Mouse (Mus musculus) layer of hippocampus, adult 8-10 months (tissue): ENCODE results near the gene Ctns. TPM values are rescaled to one million over a fixed set of nuclear protein-coding genes. Genes with fewer than 3 reads are reported as not detected.

Experiments
- DNase-seq, 2 experiments: peaks; one replicate each; pipeline ENCODE4 v3.0.0; 2022; ENCODE audit warnings: low spot score in 2 of 2
- total RNA-seq, 4 experiments: library from RNA; stranded (reverse); gene quantifications; 2 replicates each; pipeline ENCODE4 v1.2.4; 2022

The Ctns gene
- total RNA-seq, 4 experiments from 2014 or later, result 19.0 to 30.4 (median 24.5) TPM

GRCm38 (mm10) chr11:73194444-73194843 lies 4.4 kb downstream of the Ctns start:
- no peak for DNase-seq

- DNase-seq, result no peak
Measured at GRCm38 (mm10) chr11:73193047-73193446, 5.8 kb downstream of the Ctns start.

GRCm38 (mm10) chr11:73187231-73187630 lies 11.6 kb downstream of the Ctns start:
- no peak for DNase-seq

GRCm38 (mm10) chr11:73185872-73186615 lies 12.8 kb downstream of the Ctns start:
- no peak for DNase-seq

GRCm38 (mm10) chr11:73177895-73178294 lies 20.9 kb downstream of the Ctns start:
- DNase-seq, result no peak

GRCm38 (mm10) chr11:73177509-73177875 lies 21.4 kb downstream of the Ctns start:
- DNase-seq, result no peak

GRCm38 (mm10) chr11:73176608-73177508 lies 22.0 kb downstream of the Ctns start, which contains the start of the genes Emc6 and Tax1bp3:
Emc6 (minus strand) TSS chr11:73177037.
Tax1bp3 (plus strand) TSS chr11:73177083.
- DNase-seq, result peak; percentile 92 to 95

GRCm38 (mm10) chr11:73176186-73176585 lies 22.7 kb downstream of the Ctns start:
- DNase-seq, result no peak

GRCm38 (mm10) chr11:73175612-73176011 lies 23.2 kb downstream of the Ctns start:
- no peak for DNase-seq

GRCm38 (mm10) chr11:73172186-73172585 lies 26.7 kb downstream of the Ctns start:
- no peak for DNase-seq

- peak; percentile 39 to 66 for DNase-seq
Measured at GRCm38 (mm10) chr11:73169231-73169630, 29.6 kb downstream of the Ctns start.

GRCm38 (mm10) chr11:73168576-73168975 lies 30.3 kb downstream of the Ctns start:
- no peak for DNase-seq

GRCm38 (mm10) chr11:73168071-73168470 lies 30.8 kb downstream of the Ctns start:
- no peak for DNase-seq

- DNase-seq, result no peak
Measured at GRCm38 (mm10) chr11:73162284-73162683, 36.6 kb downstream of the Ctns start.

GRCm38 (mm10) chr11:73161616-73162015 lies 37.2 kb downstream of the Ctns start:
- no peak for DNase-seq

GRCm38 (mm10) chr11:73160811-73161200 lies 38.0 kb downstream of the Ctns start:
- no peak for DNase-seq

- DNase-seq, result no peak
Measured at GRCm38 (mm10) chr11:73159957-73160810, 38.7 kb downstream of the Ctns start, which contains the start of gene P2rx5. P2rx5 (plus strand) TSS chr11:73160421.

- DNase-seq, result peak in 1 of 2 experiments; percentile 46
Measured at GRCm38 (mm10) chr11:73155071-73155470, 43.8 kb downstream of the Ctns start.

GRCm38 (mm10) chr11:73148209-73148608 lies 50.6 kb downstream of the Ctns start:
- no peak for DNase-seq

GRCm38 (mm10) chr11:73146975-73147365 lies 51.9 kb downstream of the Ctns start:
- no peak for DNase-seq
